In genomic region chr3:84022723-84023122, GRCm38 (mm10) we compare ENCODE assay signal across 10 mouse cellular contexts. TPM values are rescaled to one million over a fixed set of nuclear protein-coding genes. Genes with fewer than 3 reads are reported as not detected.
DNase-seq lines count a peak whose midpoint lies in the region; ATAC-seq lines count a peak whose summit lies in the region.
"Had no signal": no experiment of that assay in that cellular context is flagged by ENCODE, and none has a peak within 500 bp of the region (broad histone marks: within the 10 kb centered on the region; RNA-seq: fewer than 3 reads in every experiment).

No protein-coding gene starts in this region.

- WGBS in forebrain, embryonic 13.5 days, result 76% methylated on average over 5 of the region's 5 CpGs
- WGBS in forebrain, embryonic 16.5 days, result 85% methylated on average over 5 of the region's 5 CpGs
- 71% methylated on average over 5 of the region's 5 CpGs for WGBS in midbrain, embryonic 12.5 days
- WGBS in midbrain, embryonic 14.5 days, result 64% methylated on average over 5 of the region's 5 CpGs
- WGBS in intestine, embryonic 16.5 days, result 84% methylated on average over 5 of the region's 5 CpGs

- no peaks in the 10 kb centered on the region for H3K27me3 ChIP-seq in forebrain, embryonic 13.5 days
- no peaks in the 10 kb centered on the region for H3K27me3 ChIP-seq in forebrain, embryonic 16.5 days (replicated peaks; ENCODE audit: control insufficient read depth, insufficient read depth, low read length)
- no peaks in the 10 kb centered on the region for H3K27me3 ChIP-seq in midbrain, embryonic 12.5 days
- H3K27me3 ChIP-seq in midbrain, embryonic 14.5 days (ENCODE audit: control insufficient read depth, insufficient read depth, low read length), result no peaks in the 10 kb centered on the region
- no peaks in the 10 kb centered on the region for H3K27me3 ChIP-seq in intestine, embryonic 16.5 days (replicated peaks; ENCODE audit: control insufficient read depth, insufficient read depth, low read length)
- H3K27me3 ChIP-seq in splenic B cell, adult 2 months (ENCODE audit: control insufficient read depth, insufficient read depth, low read length, poor library complexity, severe bottlenecking), result no peaks in the 10 kb centered on the region
- H3K27me3 ChIP-seq: limb, embryonic 12.5 days had no signal

- H3K27ac ChIP-seq in forebrain, embryonic 13.5 days, result no peak overlapping the region
- no peak overlapping the region for H3K27ac ChIP-seq in forebrain, embryonic 16.5 days (ENCODE audit: low read length)
- H3K27ac ChIP-seq in midbrain, embryonic 12.5 days (replicated peaks), result no peak overlapping the region
- H3K27ac ChIP-seq in midbrain, embryonic 14.5 days (replicated peaks; ENCODE audit: low read depth, low read length), result no peak overlapping the region; the same call in 1 of the 2 replicates
- H3K27ac ChIP-seq in intestine, embryonic 16.5 days (ENCODE audit: low read length), result no peak overlapping the region
- H3K27ac ChIP-seq: heart, adult 2 months; limb, embryonic 12.5 days had no signal

- peaks cover 39% of the 10 kb centered on the region for H3K36me3 ChIP-seq in forebrain, embryonic 13.5 days (ENCODE audit: poor library complexity, severe bottlenecking)
- 0 out of 2 replicates have a peak, but pooled peaks cover 2% of the 10 kb centered on the region for H3K36me3 ChIP-seq in forebrain, embryonic 16.5 days (ENCODE audit: control insufficient read depth, insufficient read depth)
- H3K36me3 ChIP-seq in midbrain, embryonic 12.5 days, result peaks cover 17% of the 10 kb centered on the region
- H3K36me3 ChIP-seq in midbrain, embryonic 14.5 days (ENCODE audit: control insufficient read depth, insufficient read depth, low read length), result peaks cover 4% of the 10 kb centered on the region; the same call in 1 of the 2 replicates
- H3K36me3 ChIP-seq in intestine, embryonic 16.5 days (ENCODE audit: control insufficient read depth, insufficient read depth, low read length), result no peaks in the 10 kb centered on the region
- peaks cover 9% of the 10 kb centered on the region for H3K36me3 ChIP-seq in splenic B cell, adult 2 months (ENCODE audit: control insufficient read depth, insufficient read depth, low read length, poor library complexity, severe bottlenecking)

- 0 out of 2 replicates have a peak, but pooled peaks have one; percentile 20 for ATAC-seq in forebrain, embryonic 13.5 days
- no peak for ATAC-seq in forebrain, embryonic 16.5 days
- 0 out of 2 replicates have a peak, but pooled peaks have one; percentile 9 for ATAC-seq in midbrain, embryonic 12.5 days (ENCODE audit: low FRiP score, low read depth)
- ATAC-seq in midbrain, embryonic 14.5 days (ENCODE audit: low FRiP score, low TSS enrichment), result no peak
- peak; percentile 49 for ATAC-seq in intestine, embryonic 16.5 days

- no peak overlapping the region for H3K4me2 ChIP-seq in forebrain, embryonic 13.5 days
- no peak overlapping the region for H3K4me2 ChIP-seq in forebrain, embryonic 16.5 days (ENCODE audit: low read length)
- H3K4me2 ChIP-seq in midbrain, embryonic 12.5 days (replicated peaks), result no peak overlapping the region
- H3K4me2 ChIP-seq in midbrain, embryonic 14.5 days (ENCODE audit: low read length), result no peak overlapping the region
- H3K4me2 ChIP-seq in intestine, embryonic 16.5 days (ENCODE audit: low read depth, low read length), result no peak overlapping the region
- H3K4me2 ChIP-seq: limb, embryonic 12.5 days had no signal

- no peak overlapping the region for H3K9ac ChIP-seq in forebrain, embryonic 13.5 days
- no peak overlapping the region for H3K9ac ChIP-seq in forebrain, embryonic 16.5 days (replicated peaks; ENCODE audit: low read depth, low read length)
- no peak overlapping the region for H3K9ac ChIP-seq in midbrain, embryonic 12.5 days (replicated peaks)
- H3K9ac ChIP-seq in midbrain, embryonic 14.5 days (replicated peaks; ENCODE audit: low read length), result no peak overlapping the region
- H3K9ac ChIP-seq in intestine, embryonic 16.5 days (ENCODE audit: low read depth, low read length), result no peak overlapping the region
- H3K9ac ChIP-seq: limb, embryonic 12.5 days had no signal

- peaks cover 74% of the 10 kb centered on the region for H3K4me1 ChIP-seq in forebrain, embryonic 13.5 days
- H3K4me1 ChIP-seq in forebrain, embryonic 16.5 days (replicated peaks; ENCODE audit: control insufficient read depth, insufficient read depth, low read length), result peaks cover 40% of the 10 kb centered on the region
- H3K4me1 ChIP-seq in midbrain, embryonic 12.5 days, result peaks cover 56% of the 10 kb centered on the region
- peaks cover 40% of the 10 kb centered on the region for H3K4me1 ChIP-seq in midbrain, embryonic 14.5 days (ENCODE audit: control insufficient read depth, insufficient read depth, low read length)
- peaks cover 23% of the 10 kb centered on the region for H3K4me1 ChIP-seq in intestine, embryonic 16.5 days (ENCODE audit: control insufficient read depth, insufficient read depth, low read length)

- H3K9me3 ChIP-seq in forebrain, embryonic 13.5 days (replicated peaks), result no peaks in the 10 kb centered on the region
- no peaks in the 10 kb centered on the region for H3K9me3 ChIP-seq in forebrain, embryonic 16.5 days (ENCODE audit: control insufficient read depth, low read length)
- H3K9me3 ChIP-seq in midbrain, embryonic 12.5 days, result no peaks in the 10 kb centered on the region
- H3K9me3 ChIP-seq in midbrain, embryonic 14.5 days (ENCODE audit: control insufficient read depth, low read length), result no peaks in the 10 kb centered on the region
- H3K9me3 ChIP-seq in intestine, embryonic 16.5 days (ENCODE audit: control insufficient read depth, low read length), result no peaks in the 10 kb centered on the region
- H3K9me3 ChIP-seq: limb, embryonic 12.5 days had no signal

- DNase-seq in midbrain, embryonic 14.5 days, result no peak
- peak; percentile 66 for DNase-seq in splenic B cell, adult 2 months (ENCODE audit: low read depth, low spot score)
- no peak for DNase-seq in T-cell, adult 2 months (ENCODE audit: low spot score)
- no peak for DNase-seq in ovary, postnatal 14 days (ENCODE audit: low spot score)

- H3K4me3 ChIP-seq in forebrain, embryonic 13.5 days, result no peak overlapping the region
- H3K4me3 ChIP-seq in forebrain, embryonic 16.5 days (replicated peaks; ENCODE audit: low read length), result no peak overlapping the region
- no peak overlapping the region for H3K4me3 ChIP-seq in midbrain, embryonic 12.5 days
- no peak overlapping the region for H3K4me3 ChIP-seq in midbrain, embryonic 14.5 days (replicated peaks; ENCODE audit: low read depth, low read length)
- H3K4me3 ChIP-seq in intestine, embryonic 16.5 days (ENCODE audit: low read length), result no peak overlapping the region
- H3K4me3 ChIP-seq: heart, adult 2 months; limb, embryonic 12.5 days had no signal

RNA-seq across cellular contexts. Expression of gene Tmem131l, which starts 17.3 kb away (rescaled TPM):
- 125 and 139 TPM in 2 replicates for polyA plus RNA-seq in forebrain, embryonic 13.5 days (2015; fragmentation: Nextera tagmentation; extraction: Ambion mirVana)
- 129 and 134 TPM in 2 replicates for polyA plus RNA-seq in forebrain, embryonic 16.5 days (2015; fragmentation: Nextera tagmentation; extraction: Ambion mirVana)
- polyA plus RNA-seq in midbrain, embryonic 12.5 days (2016; fragmentation: Nextera tagmentation; extraction: Ambion mirVana), result 83.7 and 96.5 TPM in 2 replicates
- polyA plus RNA-seq in midbrain, embryonic 14.5 days (2014; fragmentation: Nextera tagmentation; extraction: Ambion mirVana), result 89.4 and 90.7 TPM in 2 replicates
- 18.2 and 19.8 TPM in 2 replicates for polyA plus RNA-seq in intestine, embryonic 16.5 days (2015; fragmentation: Nextera tagmentation; extraction: Ambion mirVana)

Comparison
In these comparisons a context has a peak if more than half of its experiments do, and no peak if none do; other contexts are left out.
1. ATAC-seq: peak in forebrain, embryonic 13.5 days (single experiment), midbrain, embryonic 12.5 days (single experiment) and intestine, embryonic 16.5 days (single experiment); none in forebrain, embryonic 16.5 days (single experiment) and midbrain, embryonic 14.5 days (single experiment).